Mouse (Mus musculus) layer of hippocampus, adult 9-11 months (tissue): Measurements from ENCODE around the gene Slc16a5.

Source experiments
- DNase-seq: peaks from one replicate; pipeline ENCODE4 v3.0.0; 2022

Gene Slc16a5

GRCm38 (mm10) chr11:115518693-115519092 lies 56.4 kb downstream of the Slc16a5 start:
- DNase-seq = no peak

DNA sequence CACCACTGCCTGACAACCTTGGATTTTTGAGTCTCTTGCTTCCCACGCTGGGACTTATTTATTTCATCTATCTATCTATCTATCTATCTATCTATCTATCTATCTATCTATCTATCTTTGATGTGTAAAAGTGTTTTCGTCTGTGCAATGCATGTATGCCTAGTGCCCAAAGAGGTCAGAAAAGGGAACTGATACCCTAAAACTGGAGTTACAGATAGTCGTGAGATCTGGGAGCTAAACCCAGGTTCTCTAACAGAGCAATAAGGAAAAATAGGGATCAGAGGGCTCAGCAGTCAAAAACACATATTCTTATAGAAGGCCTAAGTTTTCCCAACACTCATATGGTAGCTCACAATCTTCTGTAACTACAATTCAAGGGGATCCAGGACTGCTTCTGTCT lies 57.3 kb downstream of the Slc16a5 start:
- DNase-seq = no peak

DNA sequence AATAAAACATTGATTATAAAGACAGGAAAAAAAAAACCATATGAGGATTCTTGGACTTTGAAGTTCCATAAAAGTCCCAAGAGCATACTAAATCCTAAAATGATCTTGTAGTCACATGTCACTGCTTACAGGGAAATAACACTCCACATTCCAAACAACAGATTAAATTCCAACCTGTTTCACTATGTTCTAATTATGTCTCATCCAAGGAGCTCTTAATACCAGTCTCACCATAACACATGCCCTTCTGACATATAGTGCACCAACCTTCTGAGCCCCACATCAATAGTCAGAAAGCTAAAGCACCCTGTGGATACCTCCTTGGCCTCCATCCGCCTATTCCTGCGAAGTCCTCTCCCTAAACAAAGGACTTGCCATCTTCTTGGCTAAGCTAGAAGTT lies 57.9 kb downstream of the Slc16a5 start:
- DNase-seq = no peak

- DNase-seq = no peak
Measured at GRCm38 (mm10) chr11:115521080-115521479, 58.8 kb downstream of the Slc16a5 start.

DNA sequence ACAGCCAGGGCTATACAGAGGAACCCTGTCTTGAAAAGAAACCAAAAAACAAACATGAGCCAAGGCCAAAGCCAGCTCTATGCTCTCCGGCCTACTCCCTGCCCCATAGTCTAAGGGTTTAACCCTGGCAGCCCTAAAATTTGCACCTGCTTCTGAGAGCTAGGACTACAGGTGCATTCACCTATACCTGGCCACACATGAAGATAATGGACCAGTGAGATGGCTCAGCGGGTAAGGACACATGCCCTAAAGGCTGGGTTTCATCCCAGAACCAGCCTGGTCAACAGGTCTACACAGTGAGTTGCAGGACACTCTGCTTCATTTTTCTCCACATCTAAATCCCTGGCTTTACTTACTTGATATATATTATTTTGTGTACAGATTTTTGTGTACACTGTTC lies 60.0 kb downstream of the Slc16a5 start:
- no peak for DNase-seq

GRCm38 (mm10) chr11:115522703-115523102 lies 60.4 kb downstream of the Slc16a5 start:
- no peak for DNase-seq
